Mouse (Mus musculus) heart, adult 18-20 months (tissue): ENCODE results near the gene Fli1. TPM values are rescaled to one million over a fixed set of nuclear protein-coding genes. Genes with fewer than 3 reads are reported as not detected.

Experiments
- DNase-seq, 2 experiments: peaks; one replicate each; pipeline ENCODE4 v3.0.0; 2021 to 2022; ENCODE audit warnings: mixed read lengths in 1 of 2
- total RNA-seq, 2 experiments: library from RNA; stranded (reverse); gene quantifications; 2 replicates each; pipeline ENCODE4 v1.2.3; 2021

Gene Fli1
- total RNA-seq, 2 experiments from 2014 or later: 17.1 to 19.3 TPM

GRCm38 (mm10) chr9:32469123-32469751 is 73.4 kb downstream of the Fli1 start:
- DNase-seq: no peak

GRCm38 (mm10) chr9:32468313-32468712 is 74.3 kb downstream of the Fli1 start:
- no peak for DNase-seq

- no peak for DNase-seq
Observed at GRCm38 (mm10) chr9:32467443-32467842, 75.2 kb downstream of the Fli1 start.

GRCm38 (mm10) chr9:32466861-32467260 is 75.8 kb downstream of the Fli1 start:
- peak in 1 of 2 experiments; percentile 45 for DNase-seq

- no peak for DNase-seq
Observed at GRCm38 (mm10) chr9:32456707-32457106, 86.0 kb downstream of the Fli1 start.

- DNase-seq: no peak
Observed at GRCm38 (mm10) chr9:32450161-32450560, 92.5 kb downstream of the Fli1 start.

- DNase-seq: no peak
Observed at GRCm38 (mm10) chr9:32448766-32449165, 93.9 kb downstream of the Fli1 start.

- peak; percentile 37 to 55 for DNase-seq
Observed at GRCm38 (mm10) chr9:32445789-32446188, 96.9 kb downstream of the Fli1 start.

- DNase-seq: no peak
Observed at GRCm38 (mm10) chr9:32444453-32445201, 98.0 kb downstream of the Fli1 start.

GRCm38 (mm10) chr9:32443817-32444216 is 98.8 kb downstream of the Fli1 start:
- peak; percentile 58 to 63 for DNase-seq

- no peak for DNase-seq
Observed at GRCm38 (mm10) chr9:32443115-32443514, 99.5 kb downstream of the Fli1 start.

GRCm38 (mm10) chr9:32434241-32435213 is 108.1 kb downstream of the Fli1 start:
- peak; percentile 51 to 54 for DNase-seq

- DNase-seq: no peak
Observed at GRCm38 (mm10) chr9:32431061-32431460, 111.6 kb downstream of the Fli1 start.

GRCm38 (mm10) chr9:32425321-32425720 is 117.3 kb downstream of the Fli1 start:
- DNase-seq: no peak

- no peak for DNase-seq
Observed at GRCm38 (mm10) chr9:32420711-32421110, 122.0 kb downstream of the Fli1 start.

- DNase-seq: no peak
Observed at GRCm38 (mm10) chr9:32417466-32418116, 125.1 kb downstream of the Fli1 start.

- DNase-seq: no peak
Observed at GRCm38 (mm10) chr9:32415952-32416351, 126.7 kb downstream of the Fli1 start.

GRCm38 (mm10) chr9:32414956-32415355 is 127.7 kb downstream of the Fli1 start:
- DNase-seq: no peak

- DNase-seq: no peak
Observed at GRCm38 (mm10) chr9:32412836-32413580, 129.7 kb downstream of the Fli1 start.

GRCm38 (mm10) chr9:32411507-32411906 is 131.2 kb downstream of the Fli1 start:
- no peak for DNase-seq

- peak in 1 of 2 experiments; percentile 53 for DNase-seq
Observed at GRCm38 (mm10) chr9:32410671-32411070, 132.0 kb downstream of the Fli1 start.
